Mouse (Mus musculus) liver, embryonic 14.5 days (tissue): ENCODE results near the gene Rpl18a. TPM values are rescaled to one million over a fixed set of nuclear protein-coding genes. Genes with fewer than 3 reads are reported as not detected.
A peak's percentile ranks its signal among the peaks of the same experiment; 100 is the strongest.

Source experiments
- ATAC-seq: fragments of 200-750 bp; cut with Nextera tagmentation; 2 replicates; pipeline ENCODE4 v1.8.0; 2017; ENCODE audit warnings: moderate number of reproducible peaks, mild to moderate bottlenecking, moderate library complexity; ENCODE audit not compliant: insufficient read depth
- DNase-seq, 3 experiments: peaks; one replicate each; pipeline ENCODE4 v3.0.0-alpha.2; 2012 to 2013; ENCODE audit warnings: low read depth in 3 of 3, low spot score in 3 of 3
- H3K27ac ChIP-seq: fragments of 300-500 bp; sonication (generic); 2 replicates; pipeline ENCODE4 v1.5.1; 2014; ENCODE audit warnings: moderate library complexity, mild to moderate bottlenecking, control low read depth, inconsistent platforms
- H3K27me3 ChIP-seq: fragments of 300-500 bp; sonication (generic); 2 replicates; pipeline ENCODE4 v1.6.1; 2014; ENCODE audit warnings: mild to moderate bottlenecking, low read length, moderate library complexity; ENCODE audit not compliant: control insufficient read depth, insufficient read depth
- H3K36me3 ChIP-seq: fragments of 300-500 bp; sonication (generic); replicated peaks from 2 replicates; pipeline ENCODE4 v1.6.1; 2014; ENCODE audit warnings: low read depth; ENCODE audit not compliant: control insufficient read depth, insufficient read depth
- H3K4me1 ChIP-seq, 2 experiments: fragments of 200-500 bp in 1 of 2; fragments of 300-500 bp in 1 of 2; sonication (generic) in 1 of 2; replicated peaks; 2 replicates each; pipeline ENCODE4 v1.6.1; 2012 to 2014; ENCODE audit warnings: antibody characterized with exemption in 1 of 2, inconsistent platforms in 1 of 2, low read length in 1 of 2; ENCODE audit not compliant: control insufficient read depth in 2 of 2, insufficient read depth in 2 of 2
- H3K4me2 ChIP-seq: fragments of 300-500 bp; sonication (generic); 2 replicates; pipeline ENCODE4 v1.6.1; 2014; ENCODE audit warnings: low read depth, mild to moderate bottlenecking, control low read depth, moderate library complexity
- H3K4me3 ChIP-seq, 2 experiments: fragments of 200-500 bp in 1 of 2; fragments of 300-500 bp in 1 of 2; sonication (generic) in 1 of 2; 2 replicates each; pipeline ENCODE4 v1.5.1; 2012 to 2014; ENCODE audit warnings: low read depth in 2 of 2, low read length in 2 of 2, mild to moderate bottlenecking in 2 of 2, control low read depth in 1 of 2, inconsistent platforms in 1 of 2, moderate library complexity in 1 of 2; ENCODE audit not compliant: insufficient read depth in 1 of 2
- H3K9ac ChIP-seq: fragments of 300-500 bp; sonication (generic); replicated peaks from 2 replicates; pipeline ENCODE4 v1.6.1; 2014; ENCODE audit warnings: mild to moderate bottlenecking, control low read depth, moderate library complexity
- H3K9me3 ChIP-seq: fragments of 300-500 bp; sonication (generic); 2 replicates; pipeline ENCODE4 v1.6.1; 2016; ENCODE audit warnings: low read length, mixed read lengths; ENCODE audit not compliant: control insufficient read depth
- CTCF ChIP-seq: IDR thresholded peaks from 2 replicates; pipeline ENCODE4 v1.5.1; 2016; ENCODE audit warnings: antibody characterized with exemption, low read depth, control low read depth
- EP300 ChIP-seq: IDR thresholded peaks from 2 replicates; pipeline ENCODE4 v1.6.1; 2016; ENCODE audit warnings: antibody characterized with exemption, low read depth
- WGBS: fragments of 180-500 bp; shearing (Covaris S2); extraction: QIAGEN DNeasy Blood & Tissue Kit; methylation state at CpG from one replicate; pipeline ENCODE4 v1.1.7; 2014; ENCODE audit not compliant: insufficient replicate concordance; 5-methylcytosine and 5-hydroxymethylcytosine counted together
- polyA plus RNA-seq, 2 experiments: library from polyadenylated mRNA; depleted of rRNA in 1 of 2; stranded (reverse) in 1 of 2; unstranded in 1 of 2; fragments of >200 nt; fragmentation: Nextera tagmentation in 1 of 2; extraction: Ambion mirVana in 1 of 2; gene quantifications; 2 replicates each; pipeline versions ENCODE4 v1.2.1 to v1.2.3; 2012 to 2014

Rpl18a gene
- polyA plus RNA-seq, 2 experiments: 2,899 to 3,211 TPM

- no peak for TF ChIP-seq EP300
- no peak for TF ChIP-seq CTCF
- DNase-seq: no peak
- no peak overlapping the region for H3K4me2 ChIP-seq
These were observed 19.0 kb downstream of the Rpl18a start for GRCm38 (mm10) chr8:70878178-70878577.

GRCm38 (mm10) chr8:70876382-70876781, 20.8 kb downstream of the Rpl18a start:
- DNase-seq (no peak), ATAC-seq (no peak)
- Histone ChIP-seq H3K4me3 (no peak overlapping the region), H3K36me3 (no peaks in the 10 kb centered on the region), H3K9ac (no peak overlapping the region), H3K27ac (no peak overlapping the region), H3K4me1 (peaks cover 5 to 8% of the 10 kb centered on the region in 2 experiments), H3K27me3 (no peaks in the 10 kb centered on the region; the same call in none of the 2 replicates), H3K9me3 (no peaks in the 10 kb centered on the region), H3K4me2 (no peak overlapping the region)
- TF ChIP-seq EP300: no peak
- TF ChIP-seq CTCF: no peak
- WGBS: 39% methylated on average over 4 of the region's 4 CpGs

More at GRCm38 (mm10) chr8:70878178-70878577, 19.0 kb downstream of the Rpl18a start:
- no peak overlapping the region for H3K4me3 ChIP-seq
- no peaks in the 10 kb centered on the region; the same call in none of the 2 replicates for H3K27me3 ChIP-seq
- H3K4me1 ChIP-seq: peaks cover 5 to 6% of the 10 kb centered on the region in 2 experiments
- WGBS: 30% methylated on average over 2 of the region's 2 CpGs
- no peak overlapping the region for H3K27ac ChIP-seq
- H3K9me3 ChIP-seq: no peaks in the 10 kb centered on the region
- H3K36me3 ChIP-seq: no peaks in the 10 kb centered on the region
- H3K9ac ChIP-seq: no peak overlapping the region
- no peak for ATAC-seq

GRCm38 (mm10) chr8:70874441-70874840, 22.8 kb downstream of the Rpl18a start:
- no peak overlapping the region for H3K27ac ChIP-seq
- H3K4me1 ChIP-seq: peaks cover 5 to 8% of the 10 kb centered on the region in 2 experiments
- 77% methylated on average over 13 of the region's 13 CpGs for WGBS
- no peak overlapping the region for H3K4me2 ChIP-seq
- no peak for DNase-seq
- ATAC-seq: no peak
- H3K9me3 ChIP-seq: no peaks in the 10 kb centered on the region
- TF ChIP-seq CTCF: no peak
- TF ChIP-seq EP300: no peak
- no peaks in the 10 kb centered on the region; the same call in 1 of the 2 replicates for H3K27me3 ChIP-seq
- no peaks in the 10 kb centered on the region for H3K36me3 ChIP-seq
- no peak overlapping the region for H3K9ac ChIP-seq
- H3K4me3 ChIP-seq: no peak overlapping the region

- peaks cover 12 to 14% of the 10 kb centered on the region in 2 experiments for H3K4me1 ChIP-seq
- TF ChIP-seq EP300: peak; percentile 16; the same call in 1 of the 2 replicates
- TF ChIP-seq CTCF: peak; percentile 98
- no peaks in the 10 kb centered on the region for H3K9me3 ChIP-seq
- under 1% methylated on average over 46 of the region's 46 CpGs for WGBS
- ATAC-seq (peak; percentile 88), DNase-seq (peak; percentile 87 to 88 (median 87))
- peak within 1 kb of the TSS; percentile 84 for H3K4me2 ChIP-seq
- H3K4me3 ChIP-seq: peak within 1 kb of the TSS; percentile 78 to 79
- peak within 1 kb of the TSS; percentile 69 for H3K27ac ChIP-seq
- H3K36me3 ChIP-seq: no peaks in the 10 kb centered on the region
- H3K27me3 ChIP-seq: no peaks in the 10 kb centered on the region
- peak within 1 kb of the TSS; percentile 87 for H3K9ac ChIP-seq
These were observed 23.7 kb downstream of the Rpl18a start, which contains the start of gene Ccdc124 for GRCm38 (mm10) chr8:70873364-70873985. Ccdc124 (minus strand) TSS chr8:70873935.

DNA sequence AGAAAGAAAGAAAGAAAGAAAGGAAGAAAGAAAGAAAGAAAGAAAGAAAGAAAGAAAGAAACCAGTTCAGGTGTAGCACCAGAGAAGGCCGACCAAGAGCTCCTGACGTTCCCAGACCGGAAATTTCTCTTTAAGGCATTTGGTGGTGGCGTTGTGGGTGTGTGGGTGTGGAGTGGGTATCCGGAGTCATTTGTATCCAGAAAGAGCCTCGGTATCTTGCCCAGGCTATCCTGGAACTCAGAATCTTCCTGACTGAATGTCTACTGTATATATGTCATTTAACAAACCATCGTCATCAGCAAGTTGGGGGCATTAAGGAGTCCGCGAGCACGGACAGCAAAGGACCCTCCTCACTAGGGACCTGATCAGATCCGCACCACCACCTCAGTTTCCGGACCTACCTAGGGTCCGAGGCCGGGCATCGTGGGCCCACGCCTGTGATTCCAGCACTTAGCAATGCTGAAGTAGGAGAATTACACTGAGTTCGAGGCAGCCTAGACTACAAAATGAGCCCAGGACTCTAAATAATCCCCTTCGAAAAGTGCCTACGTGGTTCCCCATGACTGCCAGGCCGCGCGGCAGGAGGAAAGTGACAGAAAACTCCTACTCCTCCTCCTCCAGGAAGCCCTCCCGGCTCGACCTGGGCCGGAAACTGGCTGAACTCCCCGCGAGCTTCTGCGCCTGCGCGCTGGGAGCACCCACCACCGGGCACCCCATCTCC, 24.4 kb downstream of the Rpl18a start:
- no peaks in the 10 kb centered on the region for H3K9me3 ChIP-seq
- H3K27ac ChIP-seq: peak overlapping the region; percentile 69
- H3K36me3 ChIP-seq: no peaks in the 10 kb centered on the region
- 1% methylated on average over 31 of the region's 31 CpGs for WGBS
- peak overlapping the region; percentile 87 for H3K9ac ChIP-seq
- peak overlapping the region; percentile 78 to 79 for H3K4me3 ChIP-seq
- H3K4me2 ChIP-seq: peak overlapping the region; percentile 84
- H3K27me3 ChIP-seq: no peaks in the 10 kb centered on the region
- peaks cover 12 to 14% of the 10 kb centered on the region in 2 experiments for H3K4me1 ChIP-seq
- ATAC-seq (no peak), DNase-seq (no peak)
- TF ChIP-seq CTCF (no peak), EP300 (no peak)
